Mouse (Mus musculus) CD4-positive, CD25-positive, alpha-beta regulatory T cell, adult 4 months (primary cell): ENCODE data around the gene Pxn. TPM values are rescaled to one million over a fixed set of nuclear protein-coding genes. Genes with fewer than 3 reads are reported as not detected.

Experiments used
- ATAC-seq: one replicate; pipeline ENCODE4 v1.8.0; 2017
- polyA plus RNA-seq, 2 experiments: library from polyadenylated mRNA; unstranded; fragments of 100-300 nt; shearing (Covaris generic); gene quantifications; one replicate each; pipeline ENCODE4 v1.2.1; 2017

Gene Pxn
- 10 to 100 TPM; 14.5 to 23.4 TPM for polyA plus RNA-seq

DNA sequence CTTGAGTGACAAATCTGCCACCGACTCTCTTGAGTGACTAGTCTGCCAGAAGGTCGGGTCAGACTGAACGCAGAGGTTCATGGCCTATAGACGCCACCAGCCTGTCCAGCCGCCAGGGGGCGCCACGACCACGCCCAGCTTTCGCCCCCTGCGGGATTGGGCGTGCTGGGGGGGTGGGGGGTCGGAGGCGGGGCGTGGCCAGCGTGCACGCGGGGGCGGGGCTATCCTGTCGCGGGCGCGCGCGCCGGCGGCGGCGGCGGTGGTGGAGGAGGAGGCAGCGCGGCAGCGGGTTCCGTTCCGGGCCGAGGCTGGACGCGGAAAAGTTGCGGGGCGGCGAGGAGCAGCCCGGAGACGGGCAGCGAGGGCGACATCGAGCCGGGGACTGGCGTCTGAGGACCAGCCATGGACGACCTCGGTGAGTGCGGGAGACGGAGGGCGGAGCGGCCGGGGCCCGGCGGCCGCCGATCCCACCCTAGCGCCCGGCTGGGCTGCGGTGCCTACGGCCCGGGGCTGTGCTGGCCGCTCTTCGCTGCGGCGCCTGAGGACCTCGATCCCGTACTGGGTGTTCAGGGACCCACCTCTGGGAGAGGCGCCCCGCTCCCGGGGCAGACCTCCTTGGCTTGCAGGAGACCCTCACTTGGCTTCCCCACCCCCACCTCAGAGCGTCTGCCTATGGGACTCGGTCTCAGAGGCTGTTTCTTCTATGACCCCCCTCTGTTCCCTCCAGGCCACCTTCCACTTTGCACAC, at the start of gene Pxn:
Pxn (plus strand) TSS at position 223 of the 748 bp plus-strand sequence.
- peak; percentile 90 for ATAC-seq

DNA sequence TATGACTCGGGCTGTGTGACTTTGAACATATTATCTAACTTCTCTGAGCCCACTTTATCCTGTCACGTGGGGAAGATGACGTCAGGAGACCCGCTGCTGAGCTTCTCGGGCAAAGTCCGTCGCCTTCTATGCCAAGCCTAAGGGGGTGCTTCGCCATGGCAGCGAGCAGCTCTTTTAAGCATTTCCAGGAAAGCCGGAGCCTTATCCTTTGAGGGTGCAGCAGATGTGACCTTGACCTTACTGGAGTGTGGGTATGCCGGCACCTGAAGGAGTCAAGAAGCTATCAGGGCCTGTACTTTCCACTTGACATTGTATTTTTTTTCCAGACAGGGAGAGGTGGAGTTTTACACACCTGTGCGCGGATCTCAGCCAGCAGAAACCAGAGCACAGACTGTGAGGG, 47.6 kb upstream of the Pxn start:
- no peak for ATAC-seq

DNA sequence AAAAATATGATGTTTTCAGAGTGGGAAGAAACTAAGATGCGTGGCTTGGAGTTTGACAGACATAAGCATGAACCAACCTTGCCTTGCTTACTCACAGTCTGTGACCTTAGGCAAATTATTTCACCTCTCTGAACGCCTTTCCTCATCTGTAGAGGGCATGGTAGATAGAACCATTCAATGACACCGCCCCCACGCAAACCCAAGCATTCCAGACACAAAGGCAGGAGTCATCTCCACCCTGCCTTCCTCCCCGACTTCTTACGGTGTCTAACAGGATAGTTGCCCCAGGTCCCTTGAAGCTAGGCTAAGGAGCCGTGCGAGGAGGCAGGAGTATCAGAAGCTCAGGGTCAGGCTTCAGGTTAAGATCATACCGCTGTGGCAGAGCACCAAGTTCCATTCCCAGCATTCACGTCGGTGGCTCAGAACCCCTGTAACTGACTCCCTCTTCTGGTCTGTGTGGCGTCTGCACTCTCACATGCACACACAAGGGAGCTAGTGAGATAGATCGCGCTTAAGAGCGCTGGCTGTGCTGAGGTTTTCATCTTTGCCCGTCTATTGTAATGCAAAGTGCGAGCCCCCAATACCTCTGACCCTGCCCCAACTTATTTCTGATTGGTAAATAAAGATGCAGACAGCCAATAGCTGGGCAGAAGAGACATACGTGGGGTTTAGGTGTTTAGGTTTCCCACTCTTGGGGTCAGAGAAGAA, 41.9 kb upstream of the Pxn start:
- no peak for ATAC-seq

DNA sequence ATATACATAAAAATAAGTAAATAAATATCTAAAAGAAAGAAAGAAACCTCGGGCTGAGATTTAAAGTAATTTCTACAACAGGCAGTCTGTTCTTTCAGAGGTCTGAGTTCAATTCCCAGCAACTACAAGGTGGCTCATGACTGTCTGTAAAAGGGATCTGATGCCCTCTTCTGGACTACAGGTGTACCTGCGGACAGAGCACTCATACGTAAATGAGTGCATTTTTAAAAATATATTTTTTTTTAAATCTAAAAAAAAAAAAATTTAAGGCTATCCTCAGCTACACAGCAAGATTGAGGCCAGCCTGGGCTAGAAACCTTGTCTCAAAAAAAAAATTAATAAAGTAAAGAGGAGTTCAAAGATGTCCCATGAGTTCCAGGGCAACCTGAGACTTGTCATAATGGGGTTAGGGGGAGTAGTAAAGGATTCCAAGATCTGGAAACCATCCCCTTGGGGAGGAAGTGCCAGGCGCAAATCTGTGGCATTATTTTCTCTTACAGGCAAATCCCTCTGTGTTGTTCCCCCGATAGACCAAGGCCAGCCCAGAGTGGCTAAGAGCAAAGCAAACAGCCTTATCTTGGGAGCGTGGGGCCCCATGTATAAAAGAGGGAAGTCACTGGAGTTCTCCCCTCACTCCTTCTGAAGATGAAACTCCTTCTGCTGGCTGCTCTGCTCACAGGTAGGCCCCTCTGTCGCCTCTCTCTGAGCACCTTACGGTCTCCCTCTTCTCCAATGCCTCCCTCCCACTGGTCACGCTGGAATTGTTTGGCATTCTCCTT, 40.6 kb upstream of the Pxn start, which contains the start of gene Pla2g1b:
Pla2g1b (plus strand) TSS at position 621 of the 779 bp plus-strand sequence.
- no peak for ATAC-seq

DNA sequence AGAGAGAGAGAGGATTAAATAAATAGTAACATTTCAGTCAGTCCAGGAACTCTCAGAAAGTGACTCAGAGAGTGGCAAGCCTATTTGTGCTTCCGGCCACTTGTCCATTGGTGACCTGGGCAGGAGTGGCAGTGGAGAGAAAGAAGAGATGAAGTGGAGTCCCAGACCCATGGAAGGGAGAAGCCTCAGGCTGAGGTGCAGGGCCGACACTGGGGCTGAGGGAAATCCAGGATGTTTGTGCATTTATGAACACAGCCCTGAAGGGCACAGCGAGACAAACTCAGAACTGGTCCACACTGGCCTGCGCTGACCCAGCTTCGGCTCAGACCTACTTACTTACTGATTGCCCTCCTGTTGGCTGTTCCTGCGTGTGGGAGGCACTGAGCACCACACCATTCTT, 36.7 kb upstream of the Pxn start:
- ATAC-seq: no peak

DNA sequence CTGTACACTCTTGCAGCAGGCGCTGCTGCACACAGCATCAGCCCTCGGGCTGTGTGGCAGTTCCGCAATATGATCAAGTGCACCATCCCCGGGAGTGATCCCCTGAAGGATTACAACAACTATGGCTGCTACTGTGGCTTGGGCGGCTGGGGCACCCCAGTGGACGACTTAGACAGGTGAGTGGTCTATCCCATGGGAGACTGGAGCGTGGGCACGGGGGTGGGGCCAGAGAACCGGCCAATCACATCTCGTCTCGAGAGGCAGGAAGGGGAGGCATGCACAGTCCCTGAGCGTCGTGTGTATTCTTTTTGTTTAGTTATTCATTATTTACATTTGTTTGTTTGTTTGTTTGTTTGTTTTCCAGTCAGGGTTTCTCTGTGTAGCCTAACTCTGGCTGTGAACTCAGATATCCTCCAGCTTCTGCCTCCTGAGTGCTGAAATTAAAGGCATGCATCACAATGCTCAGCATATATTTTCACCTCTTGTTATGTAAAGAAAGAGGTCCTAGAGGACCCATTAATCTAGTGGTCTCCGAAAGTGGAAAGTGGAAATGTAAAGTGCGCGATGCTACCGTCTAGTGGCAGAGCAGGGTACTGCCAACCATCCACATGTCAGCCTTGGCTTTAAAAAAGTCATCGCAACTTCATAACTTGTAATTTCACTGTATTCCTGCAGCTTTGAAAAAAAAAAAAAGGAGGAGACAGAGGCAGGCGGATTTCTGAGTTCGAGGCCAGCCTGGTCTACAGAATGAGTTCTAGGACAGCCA, 35.5 kb upstream of the Pxn start:
- ATAC-seq: no peak

DNA sequence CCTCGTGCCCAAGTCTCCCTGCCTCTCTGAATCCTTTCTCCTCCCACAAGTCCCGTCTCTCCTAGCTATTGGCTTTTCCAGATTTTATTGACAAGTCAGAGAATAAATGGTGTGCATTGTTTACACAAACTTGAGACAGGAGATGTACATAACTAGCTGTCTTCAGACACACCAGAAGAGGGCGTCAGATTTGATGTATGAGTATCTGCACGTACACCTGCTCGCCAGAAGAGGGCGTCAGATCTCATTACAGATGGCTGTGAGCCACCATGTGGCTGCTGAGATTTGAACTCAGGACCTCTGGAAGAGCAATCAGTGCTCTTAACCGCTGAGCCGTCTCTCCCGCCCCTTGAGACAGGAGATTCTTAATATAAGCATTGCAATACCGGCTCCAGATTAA, 33.3 kb upstream of the Pxn start:
- ATAC-seq: no peak

DNA sequence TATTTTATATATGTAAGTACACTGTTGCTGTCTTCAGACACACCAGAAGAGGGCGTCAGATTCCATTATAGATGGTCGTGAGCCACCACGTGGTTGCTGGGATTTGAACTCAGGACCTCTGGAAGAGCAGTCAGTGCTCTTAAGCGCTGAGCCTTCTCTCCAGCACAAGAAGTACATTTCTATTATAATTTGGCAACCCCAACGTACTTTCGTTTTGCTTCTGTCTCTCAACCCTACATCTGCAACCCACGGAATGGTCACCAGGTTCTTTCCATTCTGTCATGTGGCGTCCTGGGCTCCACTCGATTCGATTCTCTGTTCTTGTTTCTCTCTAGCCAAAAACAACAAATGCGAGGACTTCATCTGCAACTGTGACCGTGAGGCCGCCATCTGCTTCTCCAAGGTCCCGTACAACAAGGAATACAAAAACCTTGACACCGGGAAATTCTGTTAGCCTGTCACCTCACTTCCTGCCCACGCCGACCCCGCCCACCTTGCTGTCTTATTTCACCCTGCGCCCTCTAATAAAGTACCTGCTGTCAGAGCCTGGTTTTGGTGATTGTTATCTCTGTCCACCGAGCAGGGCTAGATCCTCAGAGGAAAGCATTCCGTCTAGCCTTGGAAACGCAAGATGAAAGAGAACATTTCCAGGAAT, 32.2 kb upstream of the Pxn start:
- peak; percentile 76 for ATAC-seq

DNA sequence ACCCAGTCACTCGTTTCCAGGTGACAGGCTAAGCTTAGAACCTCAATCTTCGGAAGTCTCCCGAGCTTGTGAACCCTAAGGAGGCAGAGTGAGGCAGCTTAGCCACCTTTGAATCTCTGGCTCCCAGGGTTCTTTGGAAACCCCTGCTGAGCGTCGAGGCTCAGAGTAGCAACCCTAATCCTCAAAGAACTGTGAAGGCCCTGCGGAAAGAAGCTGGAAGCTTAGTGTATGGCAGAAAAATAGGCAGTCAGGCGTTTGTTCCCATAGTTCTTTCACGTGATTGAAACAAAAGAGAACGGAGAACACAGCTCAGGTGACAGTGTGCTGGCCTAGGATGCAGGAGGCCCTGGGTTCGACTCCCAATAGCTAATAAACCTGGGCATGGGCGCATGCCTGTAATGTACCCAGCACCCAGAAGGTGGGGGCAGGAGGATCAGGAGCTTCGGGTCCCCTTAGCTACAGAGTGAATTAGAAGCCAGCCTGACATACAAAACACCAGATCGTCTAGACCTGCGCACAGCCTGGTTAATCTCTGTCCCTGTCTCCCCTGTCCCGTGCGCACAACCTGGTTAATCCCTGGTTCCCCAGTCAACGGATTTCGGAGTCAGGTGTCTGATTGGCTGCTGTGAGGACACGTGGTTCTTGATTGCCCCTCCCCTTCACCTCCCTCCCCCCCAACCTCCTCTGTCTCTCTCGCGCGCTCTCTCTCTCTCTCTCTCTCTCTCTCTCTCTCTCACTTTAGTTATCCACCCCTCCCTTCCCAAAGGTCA, 31.0 kb upstream of the Pxn start:
- peak; percentile 51 for ATAC-seq

DNA sequence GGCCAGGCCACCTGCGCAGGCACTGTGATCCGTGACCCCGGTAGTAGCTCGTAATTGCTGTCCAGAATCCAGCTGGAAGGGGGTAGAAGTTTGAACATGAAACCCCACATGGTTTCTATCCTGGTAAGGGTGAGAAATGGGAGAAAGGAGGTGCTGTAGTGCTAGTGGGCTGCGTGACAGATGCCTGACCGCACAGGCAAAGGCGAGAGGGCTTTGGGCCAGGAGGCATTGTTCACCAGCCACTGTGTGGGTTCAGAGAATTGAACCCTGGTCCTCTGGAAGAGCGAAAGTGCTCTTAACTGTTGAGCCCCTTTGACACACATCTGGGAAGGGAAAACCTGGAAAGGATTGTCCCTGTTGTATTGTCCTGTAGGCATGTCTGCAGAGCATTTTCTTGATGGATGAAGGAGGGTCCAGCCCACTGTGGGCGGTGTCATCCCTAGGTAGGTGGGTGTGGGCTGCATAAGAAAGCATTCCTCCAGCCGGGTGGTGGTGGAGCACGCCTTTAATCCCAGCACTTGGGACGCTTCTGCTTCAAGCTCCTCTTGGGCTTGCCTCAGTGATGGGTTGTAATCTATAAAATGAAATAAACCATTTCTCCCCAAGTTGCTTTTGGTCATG, 30.3 kb upstream of the Pxn start:
- no peak for ATAC-seq

DNA sequence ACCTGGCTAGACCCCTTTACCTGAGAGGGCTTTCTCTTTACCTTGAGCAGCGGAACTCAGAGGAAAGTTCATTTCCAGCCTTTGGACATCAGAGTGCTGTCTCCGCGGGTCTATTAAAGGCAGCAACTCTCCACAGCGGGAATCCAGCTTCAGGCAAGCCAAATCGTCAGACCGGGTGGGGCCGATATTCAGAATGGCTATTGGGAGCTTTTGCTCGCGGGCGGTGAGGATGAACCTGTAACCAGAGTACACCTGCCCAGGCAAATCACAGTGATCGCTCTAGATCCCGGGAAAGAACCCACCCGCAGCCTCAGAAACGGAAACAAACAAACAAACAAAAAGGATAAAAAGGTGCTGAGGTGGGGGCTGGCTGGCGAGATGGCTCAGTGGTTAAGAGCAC, 26.9 kb upstream of the Pxn start:
- ATAC-seq: no peak

DNA sequence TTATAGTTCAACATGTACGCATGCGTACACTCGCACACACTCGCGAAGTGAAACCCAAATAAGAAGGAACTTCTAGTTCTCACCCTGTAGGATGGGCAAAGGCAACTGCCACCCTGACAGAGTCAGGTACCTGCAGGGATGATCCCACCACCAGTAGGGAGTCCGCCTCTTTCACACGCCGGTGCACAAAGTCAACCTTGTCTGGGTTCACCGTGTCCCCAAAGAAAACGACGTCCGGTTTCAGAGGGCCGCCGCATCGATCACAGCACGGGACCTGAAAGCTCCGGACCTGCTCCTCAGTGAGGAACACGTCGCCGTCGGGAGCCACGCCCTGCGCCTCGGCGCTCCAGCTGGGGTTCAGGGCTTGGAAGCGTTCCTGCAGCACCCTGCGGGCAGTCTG, 26.4 kb upstream of the Pxn start:
- no peak for ATAC-seq

DNA sequence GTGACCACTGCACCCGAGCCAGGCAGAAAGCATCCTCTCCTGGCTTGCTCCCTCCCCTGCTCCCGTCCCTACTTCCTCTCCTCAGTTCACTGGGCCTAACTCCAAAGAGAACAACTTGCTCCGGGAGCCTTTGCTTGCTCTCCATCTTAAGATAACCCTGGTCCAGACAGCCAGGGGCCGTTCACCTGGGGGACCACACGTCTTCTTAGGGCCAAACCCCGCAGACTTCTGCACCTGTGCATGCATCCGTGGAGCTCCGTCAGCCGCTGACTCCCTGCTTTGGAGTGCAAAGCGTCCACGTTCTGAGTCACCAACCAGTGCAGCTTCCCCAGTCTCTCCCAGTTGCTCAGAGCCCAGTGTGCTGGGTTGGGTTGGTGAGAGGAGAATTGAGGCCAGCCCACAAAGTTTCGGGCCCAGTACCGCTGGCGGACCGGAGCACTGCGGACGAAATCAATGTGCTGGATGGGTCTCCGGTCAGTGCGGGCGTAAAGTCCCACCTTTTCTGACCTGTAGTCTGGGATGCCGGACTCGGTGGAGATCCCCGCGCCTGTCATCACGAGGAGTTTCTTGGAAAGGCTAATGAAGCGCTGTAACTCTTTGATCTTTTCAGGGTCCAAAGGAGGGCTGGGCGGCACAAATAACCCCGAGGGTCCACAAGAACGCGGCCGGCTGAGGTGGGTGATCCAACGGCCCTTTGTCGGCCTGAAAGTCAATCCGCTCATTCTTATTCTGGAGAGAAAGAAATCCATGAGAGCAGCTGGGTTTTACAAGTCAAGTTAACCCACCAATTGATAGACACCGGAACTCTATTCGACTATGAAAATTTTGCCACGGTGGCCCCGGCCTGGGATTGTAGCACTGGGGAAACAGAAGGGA, 23.8 kb upstream of the Pxn start:
- ATAC-seq: no peak

DNA sequence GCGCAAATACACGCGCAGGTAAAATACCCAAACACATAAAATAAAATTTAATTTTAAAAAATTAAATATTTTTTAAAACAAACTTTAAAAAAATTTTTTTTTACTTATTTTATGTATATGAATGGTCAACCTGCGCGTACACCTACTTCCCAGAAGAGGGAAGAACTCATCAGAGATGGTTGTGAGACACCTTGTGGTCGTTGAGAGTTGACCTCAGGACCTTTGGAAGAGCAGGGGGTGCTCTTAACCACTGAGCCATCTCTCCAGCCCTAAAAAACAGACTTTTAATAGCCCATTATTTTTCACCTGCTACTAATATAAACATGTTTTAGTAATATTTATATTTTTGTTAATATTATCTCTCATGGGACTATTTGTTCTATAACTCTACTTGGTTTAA, 23.1 kb upstream of the Pxn start:
- no peak for ATAC-seq

DNA sequence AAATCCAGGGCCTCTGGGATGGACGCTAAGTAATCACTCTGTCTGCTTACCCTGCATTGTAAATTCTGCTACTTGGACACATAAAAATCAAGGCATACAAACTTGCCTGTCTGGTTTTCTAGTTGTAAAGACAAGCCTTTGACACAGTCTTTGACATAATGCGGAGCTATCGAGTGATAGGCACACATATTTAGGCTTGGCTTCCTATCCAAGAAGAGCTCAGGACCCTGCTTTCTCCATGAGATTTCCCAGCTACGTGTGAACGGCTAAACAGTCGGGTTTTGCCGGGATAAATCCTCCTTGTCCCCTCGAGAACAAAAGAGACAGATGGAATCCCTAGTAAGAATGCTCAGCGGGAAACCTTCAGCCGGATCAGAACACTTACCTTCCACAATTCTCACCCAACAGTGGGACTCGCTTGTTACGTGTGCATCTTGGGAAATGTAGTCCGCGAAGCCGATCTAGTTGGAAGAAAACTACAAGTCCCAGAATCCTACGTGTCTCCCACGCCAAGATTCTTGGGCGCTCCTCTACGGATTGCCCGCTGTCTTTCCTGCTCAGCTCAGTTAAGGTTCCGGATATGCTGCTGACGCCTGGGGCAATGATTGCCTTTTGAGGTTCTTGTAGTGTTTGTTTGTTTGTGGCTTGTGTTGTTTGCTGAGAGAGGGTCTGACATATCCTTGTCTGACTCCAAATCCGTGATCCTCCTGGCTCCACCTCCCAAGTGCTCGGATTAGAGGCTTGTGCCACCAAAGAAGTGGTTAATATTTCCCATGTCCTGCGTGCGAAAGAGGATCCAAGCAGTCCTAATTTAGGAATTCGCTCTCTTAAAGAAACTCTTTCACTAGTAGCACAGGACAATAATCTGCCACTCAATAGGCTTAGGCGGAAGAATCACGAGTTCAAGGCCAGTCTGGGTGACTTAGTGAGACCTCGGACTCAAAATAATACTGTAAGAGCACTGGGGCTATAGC, 22.2 kb upstream of the Pxn start, which contains the start of gene Sirt4:
Sirt4 (minus strand) TSS at position 779 of the 974 bp plus-strand sequence.
- peak; percentile 92 for ATAC-seq

DNA sequence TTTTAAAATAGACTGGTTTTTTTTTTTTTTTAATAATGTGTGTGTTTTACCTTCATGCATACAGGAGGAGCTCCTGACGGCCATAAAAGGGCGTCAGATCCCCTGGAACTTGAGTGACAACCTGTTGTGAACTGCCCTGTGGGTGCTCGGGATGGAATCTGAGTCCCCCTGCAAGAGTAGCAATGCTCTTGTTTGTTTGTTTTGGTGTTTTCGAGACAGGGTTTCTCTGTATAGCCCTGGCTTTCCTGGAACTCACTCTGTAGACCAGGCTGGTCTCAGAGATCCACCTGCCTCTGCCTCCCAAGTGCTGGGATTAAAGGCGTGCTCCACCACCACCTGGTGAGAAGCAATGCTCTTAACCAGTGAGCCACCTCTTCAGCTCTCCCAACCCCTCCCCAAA, 21.5 kb upstream of the Pxn start:
- no peak for ATAC-seq

DNA sequence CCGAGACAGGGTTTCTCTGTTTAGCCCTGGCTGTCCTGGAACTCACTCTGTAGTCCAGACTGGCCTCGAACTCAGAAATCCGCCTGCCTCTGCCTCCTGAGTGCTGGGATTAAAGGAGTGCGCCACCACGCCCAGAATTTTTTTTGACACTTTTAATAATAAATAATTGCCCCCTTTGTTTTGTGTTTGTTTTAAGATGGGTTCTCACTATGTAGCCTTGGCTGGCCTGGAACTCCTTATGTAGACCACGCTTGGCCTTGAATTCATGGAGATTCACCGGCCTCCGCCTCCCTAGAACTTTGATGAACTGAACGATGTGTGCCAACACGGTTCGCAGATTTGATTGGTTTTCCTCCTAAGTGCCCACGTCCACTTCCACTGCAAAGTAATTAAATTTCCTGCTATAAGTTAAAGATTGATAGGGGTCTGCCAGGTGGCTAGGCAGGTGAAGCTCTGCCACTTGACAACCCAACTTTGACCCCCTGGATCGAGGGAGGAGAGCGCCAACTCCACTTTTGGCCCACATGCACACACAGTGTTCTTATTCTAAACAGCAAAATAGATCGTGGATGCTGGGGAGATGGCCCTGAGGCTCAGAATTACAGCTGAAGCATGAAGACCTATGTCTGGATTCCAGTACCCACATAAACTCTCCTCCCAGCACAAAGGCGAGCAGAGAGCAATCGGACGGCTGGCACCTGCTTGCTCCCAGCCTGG, 20.8 kb upstream of the Pxn start:
- no peak for ATAC-seq

DNA sequence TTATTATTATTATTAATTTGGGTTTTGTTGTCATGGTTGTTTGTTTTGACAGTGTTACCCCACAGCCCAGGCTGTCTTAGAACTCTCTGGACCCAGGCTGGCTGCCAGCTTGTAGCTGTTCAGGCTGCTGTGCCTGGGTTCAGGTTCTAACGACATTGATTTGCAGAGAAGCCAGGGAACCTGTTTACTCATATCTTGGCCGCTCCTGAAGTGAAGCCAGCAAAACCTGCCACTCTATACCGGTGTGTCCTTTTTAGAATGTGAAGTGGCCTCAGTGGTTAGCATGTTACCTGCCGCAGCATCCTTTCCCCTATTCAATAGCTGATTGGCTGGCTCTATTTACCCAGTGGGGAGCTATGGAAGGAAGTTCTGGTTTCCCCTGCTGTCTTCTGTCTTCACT, 19.8 kb upstream of the Pxn start:
- no peak for ATAC-seq
